Mouse (Mus musculus) olfactory bulb, adult 2 months (tissue): Measurements from ENCODE around the gene Nsl1.

Source experiments
- CTCF ChIP-seq: fragments of 200-500 bp; IDR thresholded peaks from 2 replicates; pipeline ENCODE4 v1.5.1; 2012; ENCODE audit warnings: low read depth, mild to moderate bottlenecking, low read length, moderate library complexity; ENCODE audit not compliant: insufficient read depth
- POLR2A ChIP-seq: fragments of 200-500 bp; IDR thresholded peaks from 2 replicates; pipeline ENCODE4 v1.6.1; 2012; ENCODE audit warnings: mild to moderate bottlenecking, low read depth, low read length, moderate library complexity; ENCODE audit not compliant: insufficient read depth

DNA sequence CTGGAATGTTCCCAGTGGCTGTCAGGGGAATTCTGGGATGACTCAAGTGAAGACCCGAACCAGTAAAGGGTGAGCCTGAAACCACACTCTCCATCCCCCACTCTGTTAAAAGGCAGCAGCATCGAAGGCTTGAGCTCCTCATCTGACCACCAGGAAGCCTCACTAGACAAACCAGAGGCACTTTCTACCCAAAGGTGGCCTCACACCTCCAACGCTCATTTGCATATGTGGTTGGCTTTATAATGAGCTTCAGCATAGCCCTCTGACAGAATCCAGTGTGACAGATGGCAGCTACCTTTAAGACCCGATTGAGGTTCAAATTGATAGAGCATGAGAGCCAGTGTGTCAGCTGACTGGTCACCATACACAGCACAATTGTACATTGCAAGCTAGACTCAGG lies 61.5 kb downstream of the Nsl1 start:
- TF ChIP-seq POLR2A = no peak
- no peak for TF ChIP-seq CTCF
